Mouse (Mus musculus) forebrain, embryonic 13.5 days (tissue): ENCODE data around the gene Vmn2r87. TPM values are rescaled to one million over a fixed set of nuclear protein-coding genes. Genes with fewer than 3 reads are reported as not detected.
A peak's percentile ranks its signal among the peaks of the same experiment; 100 is the strongest.
"Not testable (repeated sequence)": the region's sequence is repeated elsewhere in the genome, so short reads cannot be mapped to it uniquely, and the experiment has no call there.

ENCODE experiments used
- ATAC-seq: fragments of 200-750 bp; cut with Nextera tagmentation; 2 replicates; pipeline ENCODE4 v1.8.0; 2017
- H3K27ac ChIP-seq: fragments of 300-500 bp; sonication (generic); 2 replicates; pipeline ENCODE4 v1.5.1; 2015; ENCODE audit warnings: inconsistent platforms, mild to moderate bottlenecking, moderate library complexity
- H3K27me3 ChIP-seq: fragments of 300-500 bp; sonication (generic); 2 replicates; pipeline ENCODE4 v1.6.1; 2015; ENCODE audit warnings: mild to moderate bottlenecking, inconsistent platforms
- H3K36me3 ChIP-seq: fragments of 300-500 bp; sonication (generic); 2 replicates; pipeline ENCODE4 v1.6.1; 2015; ENCODE audit warnings: mild to moderate bottlenecking, inconsistent platforms; ENCODE audit not compliant: poor library complexity, severe bottlenecking
- H3K4me1 ChIP-seq: fragments of 300-500 bp; sonication (generic); 2 replicates; pipeline ENCODE4 v1.6.1; 2015; ENCODE audit warnings: inconsistent platforms
- H3K4me2 ChIP-seq: fragments of 300-500 bp; sonication (generic); 2 replicates; pipeline ENCODE4 v1.6.1; 2015; ENCODE audit warnings: inconsistent platforms, mild to moderate bottlenecking, moderate library complexity
- H3K4me3 ChIP-seq: fragments of 300-500 bp; sonication (generic); 2 replicates; pipeline ENCODE4 v1.5.1; 2015; ENCODE audit warnings: mild to moderate bottlenecking, inconsistent platforms
- H3K9ac ChIP-seq: fragments of 300-500 bp; sonication (generic); 2 replicates; pipeline ENCODE4 v1.6.1; 2015; ENCODE audit warnings: mild to moderate bottlenecking, inconsistent platforms
- H3K9me3 ChIP-seq: fragments of 300-500 bp; sonication (generic); replicated peaks from 2 replicates; pipeline ENCODE4 v1.6.1; 2016; ENCODE audit warnings: inconsistent platforms
- WGBS: fragments of 180-500 bp; shearing (Covaris S2); methylation state at CpG from one replicate; pipeline ENCODE4 v1.1.7; 2015; 5-methylcytosine and 5-hydroxymethylcytosine counted together
- polyA plus RNA-seq: library from polyadenylated mRNA; unstranded; fragments of >200 nt; fragmentation: Nextera tagmentation; extraction: Ambion mirVana; gene quantifications from 2 replicates; pipeline ENCODE4 v1.2.1, GENCODE M21; 2015

The Vmn2r87 gene
- 0.06 TPM in 1 of 2 replicates, not detected in the other for polyA plus RNA-seq

DNA sequence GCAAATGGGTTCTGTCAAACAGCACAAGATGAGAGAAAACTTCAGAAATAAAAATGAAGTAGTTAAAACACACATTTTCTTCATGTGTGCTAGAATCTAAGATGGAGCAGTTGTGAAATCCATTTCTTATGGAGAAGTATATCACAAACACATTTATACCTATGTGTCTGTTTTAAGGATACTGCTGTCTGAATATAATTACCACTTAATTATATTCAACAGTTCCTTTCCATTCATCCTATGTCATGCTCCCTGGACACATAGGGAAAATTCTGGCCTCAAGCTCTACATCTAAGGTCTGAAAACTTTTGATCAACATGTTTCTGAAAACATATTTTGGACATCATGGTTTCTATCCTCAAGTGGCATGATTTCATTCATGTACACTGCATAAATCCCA, at the start of gene Vmn2r87:
Vmn2r87 (minus strand) TSS at position 101 of the 400 bp plus-strand sequence.
- Histone ChIP-seq H3K4me3 (no peak within 1 kb of the TSS), H3K9ac (no peak within 1 kb of the TSS), H3K27me3 (no peaks in the 10 kb centered on the region), H3K9me3 (no peaks in the 10 kb centered on the region), H3K36me3 (no peaks in the 10 kb centered on the region), H3K4me1 (no peaks in the 10 kb centered on the region), H3K27ac (no peak within 1 kb of the TSS), H3K4me2 (no peak within 1 kb of the TSS)
- ATAC-seq, result no peak

DNA sequence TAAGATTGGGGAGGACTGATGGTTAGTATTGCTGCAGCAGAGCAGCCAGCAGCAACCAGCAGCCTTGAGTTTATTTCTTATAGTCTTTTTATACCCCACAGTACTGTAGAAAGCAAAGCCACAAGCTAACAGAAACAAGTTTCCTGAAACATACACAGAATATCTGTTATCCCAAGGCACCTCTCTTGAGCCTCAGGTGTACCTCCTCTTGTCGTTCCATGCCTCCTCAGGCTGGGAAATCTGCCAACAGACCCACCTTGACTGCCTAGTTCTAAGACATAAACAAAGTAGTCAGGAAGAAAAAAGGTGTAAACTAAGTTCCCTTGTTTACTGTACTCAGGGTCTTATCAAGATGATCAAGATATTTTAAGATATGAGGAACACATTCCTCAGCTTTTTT, 47.1 kb upstream of the Vmn2r87 start:
- not testable (repeated sequence) for H3K36me3 ChIP-seq, H3K4me2 ChIP-seq, H3K9me3 ChIP-seq, ATAC-seq, H3K4me1 ChIP-seq, H3K27me3 ChIP-seq, H3K4me3 ChIP-seq, H3K9ac ChIP-seq, H3K27ac ChIP-seq
- WGBS, result 58% methylated on average over 1 of the region's 1 CpGs

DNA sequence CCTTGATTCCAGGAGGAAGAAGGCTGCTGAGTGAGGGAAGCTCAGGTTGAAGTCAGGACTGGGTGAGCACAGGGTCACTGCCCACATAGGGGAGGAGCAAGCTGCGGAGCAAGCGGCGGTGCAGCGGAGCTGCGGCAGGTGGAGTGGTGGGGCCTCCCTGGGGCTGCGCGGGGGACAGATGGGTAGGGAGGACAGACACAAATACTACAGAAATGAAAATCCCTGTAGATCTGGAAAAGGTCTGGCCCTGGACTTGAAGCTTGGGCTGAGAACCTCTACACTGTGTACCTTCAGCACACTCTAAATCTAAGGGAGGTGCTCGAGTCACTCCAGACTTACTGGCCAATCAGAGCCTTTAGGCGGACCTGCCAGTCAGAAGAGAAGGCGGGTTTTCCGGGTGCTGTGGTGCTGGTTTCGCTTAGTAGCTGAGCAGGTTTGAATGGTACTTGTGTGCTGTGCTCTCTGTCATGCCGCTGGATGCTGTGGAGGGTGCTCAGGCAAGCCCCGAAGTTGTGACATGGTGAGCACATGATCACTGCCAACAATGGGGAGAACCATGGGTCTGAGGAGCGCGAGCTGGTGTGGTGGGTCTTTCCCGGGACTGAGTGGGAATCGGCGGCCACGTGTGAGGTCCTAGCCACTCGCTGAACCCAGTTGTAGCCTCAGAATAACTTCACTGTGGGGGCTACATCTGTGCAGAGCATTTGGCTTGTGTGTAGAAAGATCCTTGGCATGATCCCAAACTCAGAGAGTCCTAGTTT, 44.9 kb upstream of the Vmn2r87 start:
- H3K9me3 ChIP-seq, H3K36me3 ChIP-seq, H3K27me3 ChIP-seq, H3K4me1 ChIP-seq: not testable (repeated sequence)
- WGBS, result under 1% methylated on average over 21 of the region's 21 CpGs
- H3K27ac ChIP-seq, result 0 out of 2 replicates have a peak overlapping the region, but pooled peaks have one; percentile 25
- peak overlapping the region; percentile 54 for H3K4me3 ChIP-seq
- peak overlapping the region; percentile 73 for H3K4me2 ChIP-seq
- ATAC-seq, result peak; percentile 98
- peak overlapping the region; percentile 68 for H3K9ac ChIP-seq

DNA sequence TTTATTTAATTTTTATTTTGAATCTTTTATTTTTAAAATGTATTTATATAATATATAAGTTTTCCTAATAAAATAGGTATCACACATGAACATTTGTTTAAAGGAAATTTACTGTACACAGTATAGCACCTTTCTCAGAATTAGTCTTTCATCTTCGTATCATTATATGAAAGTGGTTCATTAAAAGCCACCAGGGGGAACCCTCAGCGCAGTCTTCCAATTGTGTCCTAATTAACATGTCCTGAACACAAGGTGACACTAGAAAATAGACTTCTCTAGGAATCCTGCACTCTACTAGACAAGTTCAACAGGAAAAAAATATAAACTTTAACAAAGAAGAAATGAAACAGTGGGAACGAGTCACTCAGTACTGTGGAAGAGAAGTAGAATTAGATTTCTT, 38.9 kb upstream of the Vmn2r87 start:
- no peak overlapping the region for H3K4me2 ChIP-seq
- H3K9me3 ChIP-seq, result no peaks in the 10 kb centered on the region
- H3K27me3 ChIP-seq, result no peaks in the 10 kb centered on the region
- ATAC-seq, result no peak
- H3K9ac ChIP-seq, result no peak overlapping the region
- 78% methylated on average over 3 of the region's 3 CpGs for WGBS
- H3K4me3 ChIP-seq, result no peak overlapping the region
- no peaks in the 10 kb centered on the region for H3K4me1 ChIP-seq
- no peak overlapping the region for H3K27ac ChIP-seq
- no peaks in the 10 kb centered on the region for H3K36me3 ChIP-seq

DNA sequence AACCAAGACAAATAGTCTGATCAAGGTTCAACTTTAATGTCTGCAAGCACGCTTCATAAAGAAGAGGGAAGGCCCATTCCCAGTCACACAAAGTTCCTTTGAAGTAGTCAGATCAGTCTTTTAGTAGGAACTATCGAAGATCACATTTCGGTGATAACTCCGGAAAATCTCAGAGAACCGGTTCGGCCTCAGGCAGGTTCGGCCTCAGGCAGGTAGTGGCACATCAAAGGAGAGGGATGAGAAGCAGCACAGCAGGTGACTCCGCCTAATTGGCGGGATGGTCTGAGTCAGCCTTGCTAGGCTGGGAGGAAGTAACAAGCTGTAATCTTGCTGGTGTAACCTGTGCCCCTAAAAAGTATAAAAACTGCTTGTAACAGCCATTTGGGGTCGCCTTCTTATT, 30.7 kb upstream of the Vmn2r87 start:
- no peak overlapping the region for H3K4me3 ChIP-seq
- H3K4me2 ChIP-seq, result no peak overlapping the region
- no peak overlapping the region for H3K9ac ChIP-seq
- no peaks in the 10 kb centered on the region for H3K9me3 ChIP-seq
- no peaks in the 10 kb centered on the region for H3K27me3 ChIP-seq
- 66% methylated on average over 10 of the region's 10 CpGs for WGBS
- H3K4me1 ChIP-seq, result no peaks in the 10 kb centered on the region
- H3K27ac ChIP-seq, result no peak overlapping the region
- no peaks in the 10 kb centered on the region for H3K36me3 ChIP-seq
- no peak for ATAC-seq

DNA sequence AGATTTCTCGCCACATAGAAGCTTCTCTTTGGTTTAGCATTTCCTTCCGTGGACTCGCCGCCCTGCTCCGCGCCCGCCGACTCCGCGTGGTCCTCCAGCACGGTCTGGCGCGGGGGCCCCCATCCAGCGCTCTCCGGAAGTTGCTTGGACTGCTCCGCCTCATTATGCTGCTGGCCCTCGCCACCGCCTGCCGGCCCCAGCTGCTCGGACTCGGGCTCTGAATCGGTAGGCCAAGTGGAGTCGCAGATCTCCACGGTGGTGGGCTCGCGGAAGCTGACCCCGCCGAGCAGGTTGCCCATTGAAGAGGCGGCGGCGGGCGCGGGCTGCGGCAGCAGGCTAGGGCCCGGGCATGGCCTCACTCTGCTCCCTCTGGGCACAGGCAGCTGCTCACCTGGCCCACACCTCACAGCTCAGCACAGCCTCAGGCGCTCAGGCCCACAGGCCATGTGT, 26.9 kb downstream of the Vmn2r87 start:
- peak overlapping the region; percentile 50 for H3K4me3 ChIP-seq
- peak overlapping the region; percentile 76 for H3K4me2 ChIP-seq
- no peaks in the 10 kb centered on the region for H3K9me3 ChIP-seq
- H3K9ac ChIP-seq, result peak overlapping the region; percentile 70
- no peak overlapping the region for H3K27ac ChIP-seq
- no peaks in the 10 kb centered on the region for H3K36me3 ChIP-seq
- H3K27me3 ChIP-seq, result no peaks in the 10 kb centered on the region
- H3K4me1 ChIP-seq, result no peaks in the 10 kb centered on the region
- 4% methylated on average over 36 of the region's 36 CpGs for whole genome bisulfite sequencing
- peak; percentile 99 for ATAC-seq

DNA sequence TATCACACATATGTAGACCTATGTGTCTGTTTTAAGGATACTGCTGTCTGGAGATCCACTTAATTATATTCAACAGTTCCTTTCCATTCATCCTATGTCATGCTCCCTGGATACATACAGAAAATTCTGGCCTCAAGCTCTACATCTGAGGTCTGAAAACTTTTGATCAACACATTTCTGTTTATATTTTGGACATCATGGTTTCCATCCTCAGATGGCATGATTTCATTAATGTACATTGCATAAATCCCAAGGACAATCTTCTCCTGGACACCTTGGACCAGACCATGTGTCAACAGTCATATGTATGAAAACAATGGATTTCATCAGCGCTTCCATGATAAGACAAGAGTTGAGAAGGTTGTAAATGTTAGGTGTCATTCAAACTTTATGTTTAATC, 41.2 kb downstream of the Vmn2r87 start, which contains the start of gene Vmn2r86:
Vmn2r86 (minus strand) TSS at position 101 of the 400 bp plus-strand sequence.
- not testable (repeated sequence) for H3K27ac ChIP-seq, H3K4me1 ChIP-seq, H3K36me3 ChIP-seq, H3K4me3 ChIP-seq, H3K4me2 ChIP-seq, H3K27me3 ChIP-seq, H3K9ac ChIP-seq, ATAC-seq, H3K9me3 ChIP-seq
- 88% methylated on average over 1 of the region's 1 CpGs for WGBS

DNA sequence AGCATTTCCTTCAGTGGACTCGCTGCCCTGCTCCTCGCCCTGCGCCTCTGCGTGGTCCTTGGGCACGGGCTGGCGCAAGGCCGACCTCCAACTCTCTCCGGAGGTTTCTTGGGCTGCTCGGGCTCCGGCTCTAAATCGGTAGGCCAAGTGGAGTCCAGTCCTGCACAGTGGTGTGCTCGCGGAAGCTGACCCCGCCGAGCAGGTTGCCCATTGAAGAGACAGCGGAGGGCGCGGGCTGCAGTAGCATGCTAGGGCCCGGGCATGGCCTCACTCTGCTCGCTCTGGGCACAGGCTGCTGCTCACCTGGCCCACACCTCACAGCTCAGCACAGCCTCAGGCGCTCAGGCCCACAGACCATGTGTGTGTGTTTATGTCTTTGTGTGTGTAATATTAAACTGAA, 52.4 kb downstream of the Vmn2r87 start:
- Histone ChIP-seq H3K4me2 (no peak overlapping the region), H3K9ac (no peak overlapping the region), H3K36me3 (no peaks in the 10 kb centered on the region), H3K4me3 (no peak overlapping the region), H3K4me1 (no peaks in the 10 kb centered on the region), H3K27me3 (no peaks in the 10 kb centered on the region), H3K27ac (no peak overlapping the region), H3K9me3 (no peaks in the 10 kb centered on the region)
- ATAC-seq, result no peak
- WGBS, result 90% methylated on average over 21 of the region's 21 CpGs

DNA sequence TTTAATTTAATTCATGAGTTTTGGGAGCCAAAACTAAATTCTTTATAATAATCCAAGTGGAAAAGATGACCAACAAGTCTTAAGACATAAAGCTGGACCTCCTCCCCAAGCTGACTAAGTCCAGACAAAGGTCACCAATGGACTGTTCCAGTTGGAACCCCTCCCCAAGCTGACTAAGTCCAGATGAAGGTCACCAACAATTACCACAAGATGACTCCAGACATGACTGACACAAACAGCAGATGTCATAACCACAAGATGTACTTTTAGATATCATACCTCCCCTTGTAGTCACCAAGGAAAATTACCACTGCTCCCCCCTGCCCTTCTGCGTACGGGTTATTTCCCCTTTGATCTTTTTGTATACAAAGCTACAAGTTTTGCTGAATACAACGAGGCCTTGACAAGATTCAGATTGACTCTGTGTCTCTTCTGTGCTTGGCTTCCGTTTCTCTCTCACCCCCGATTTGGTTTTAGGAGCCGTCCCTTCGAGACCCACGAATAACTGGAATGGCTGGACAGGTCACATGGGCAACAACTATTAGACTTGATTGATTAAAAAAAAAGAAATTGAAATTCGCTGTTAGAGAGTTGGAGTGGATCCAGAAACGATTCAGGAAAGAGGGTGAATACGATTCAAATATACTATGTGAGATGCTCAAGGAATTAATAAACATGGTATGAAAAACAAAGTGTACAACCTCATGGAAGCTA, 62.9 kb downstream of the Vmn2r87 start:
- ATAC-seq, H3K4me1 ChIP-seq, H3K27ac ChIP-seq, H3K9ac ChIP-seq, H3K4me2 ChIP-seq, H3K9me3 ChIP-seq, H3K27me3 ChIP-seq, H3K4me3 ChIP-seq, H3K36me3 ChIP-seq: not testable (repeated sequence)
- WGBS, result 89% methylated on average over 11 of the region's 11 CpGs

DNA sequence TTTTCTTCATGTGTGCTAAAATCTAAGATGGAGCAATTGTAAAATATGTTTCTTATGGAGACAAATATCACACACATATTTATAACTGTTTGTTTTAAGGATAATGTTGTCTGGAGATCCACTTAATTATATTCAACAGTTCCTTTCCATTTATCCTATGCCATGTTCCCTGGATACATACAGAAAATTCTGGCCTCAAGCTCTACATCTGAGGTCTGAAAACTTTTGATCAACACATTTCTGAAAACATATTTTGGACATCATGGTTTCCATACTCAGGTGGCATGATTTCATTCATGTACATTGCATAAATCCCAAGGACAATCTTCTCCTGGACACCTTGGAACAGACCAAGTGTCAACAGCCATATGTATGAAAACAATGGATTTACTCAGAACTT, 67.6 kb downstream of the Vmn2r87 start, which contains the start of gene Vmn2r85:
Vmn2r85 (minus strand) TSS at position 101 of the 400 bp plus-strand sequence.
- not testable (repeated sequence) for ATAC-seq, H3K4me3 ChIP-seq, H3K4me2 ChIP-seq, H3K27me3 ChIP-seq, H3K9me3 ChIP-seq, H3K27ac ChIP-seq, H3K36me3 ChIP-seq, H3K9ac ChIP-seq, H3K4me1 ChIP-seq

DNA sequence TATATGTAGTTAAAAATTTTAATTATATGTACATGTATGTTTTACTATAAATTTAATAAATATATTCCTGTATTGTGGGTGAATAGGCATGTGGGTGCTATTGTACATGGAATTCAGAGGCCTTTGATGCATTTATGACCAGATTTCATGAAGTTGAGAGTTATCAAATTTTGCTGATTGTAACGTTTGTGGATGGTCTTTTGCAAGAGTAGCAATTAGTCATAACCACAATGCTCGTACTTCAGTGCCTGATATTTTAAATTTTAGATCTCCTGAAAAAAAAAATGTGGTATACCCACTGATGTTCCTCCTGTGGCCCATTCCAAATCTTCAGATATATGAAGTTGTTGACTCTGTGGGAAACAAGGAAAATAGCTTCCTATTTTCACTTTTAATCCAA, 74.8 kb downstream of the Vmn2r87 start:
- H3K4me3 ChIP-seq, H3K9ac ChIP-seq: not testable (repeated sequence)

More for the DNA sequence above, 74.8 kb downstream of the Vmn2r87 start:
- not testable (repeated sequence) for H3K4me2 ChIP-seq, H3K27ac ChIP-seq, H3K4me1 ChIP-seq, ATAC-seq, H3K27me3 ChIP-seq, H3K9me3 ChIP-seq, H3K36me3 ChIP-seq
- WGBS, result 80% methylated on average over 2 of the region's 2 CpGs
